Mouse (Mus musculus): ENCODE results near the gene Lbp. TPM values are rescaled to one million over a fixed set of nuclear protein-coding genes. Genes with fewer than 3 reads are reported as not detected.

Lbp gene
- 1.2 TPM for polyA plus RNA-seq (2017; shearing (Covaris generic))

DNA sequence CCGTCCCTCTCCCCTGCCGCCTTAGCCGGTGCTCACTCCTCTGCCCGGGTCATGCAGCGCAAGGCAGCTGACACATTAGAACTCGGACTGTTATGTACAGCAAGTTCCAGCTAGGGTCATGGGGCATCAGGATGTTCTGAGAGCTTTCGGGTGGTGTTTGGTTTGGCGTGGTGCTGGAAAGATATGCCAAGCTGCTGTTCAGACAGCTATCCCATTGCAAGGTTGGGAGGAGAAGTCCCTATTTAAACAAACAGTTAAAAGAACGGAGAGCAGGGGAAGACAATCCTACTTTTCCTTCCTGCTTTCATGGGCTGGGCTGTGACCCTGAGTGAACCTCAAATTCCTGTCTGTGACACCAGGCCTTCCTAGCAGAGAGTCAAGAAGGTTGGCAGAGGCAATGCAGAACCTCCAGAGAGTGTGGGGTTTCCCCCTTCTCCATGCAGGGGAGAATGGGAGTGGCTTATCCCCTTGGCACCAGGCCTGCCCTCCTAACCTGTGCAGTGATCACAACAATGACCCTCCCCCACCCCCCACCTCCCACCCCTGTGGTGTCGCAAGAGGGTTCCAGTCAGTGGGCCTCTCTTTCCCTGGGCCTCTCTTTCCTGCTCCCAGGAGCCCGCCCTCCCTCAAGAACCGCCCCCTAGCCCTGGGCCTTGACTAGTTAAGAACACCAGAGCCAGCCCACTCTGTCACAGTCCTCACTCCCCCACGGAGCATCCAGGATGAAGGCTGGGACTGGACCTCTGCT is at the start of gene Lbp:
Lbp (plus strand) TSS at position 546 of the 748 bp plus-strand sequence.

DNA sequence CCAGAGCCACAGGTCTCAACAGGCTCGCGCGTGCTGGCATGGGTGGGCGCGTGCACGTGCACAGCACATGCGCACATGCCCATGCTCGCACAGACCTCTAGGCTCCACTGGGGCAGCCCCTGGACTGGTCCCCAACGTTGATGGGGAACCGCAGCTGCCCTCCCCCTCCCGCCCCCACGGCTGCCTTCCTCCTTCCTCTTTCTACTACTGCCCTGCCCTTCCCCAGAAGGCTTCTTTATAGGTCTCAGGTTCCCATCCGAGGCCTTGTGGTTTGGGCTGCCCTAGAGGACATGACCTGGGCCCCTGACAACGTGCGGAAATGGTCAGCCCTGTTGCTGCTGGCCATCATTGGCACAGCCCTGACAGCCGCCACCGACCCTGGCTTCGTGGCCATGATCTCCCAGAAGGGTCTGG is 48.3 kb upstream of the Lbp start, which contains the start of gene Bpi:
Bpi (plus strand) TSS at position 90 of the 414 bp plus-strand sequence.

DNA sequence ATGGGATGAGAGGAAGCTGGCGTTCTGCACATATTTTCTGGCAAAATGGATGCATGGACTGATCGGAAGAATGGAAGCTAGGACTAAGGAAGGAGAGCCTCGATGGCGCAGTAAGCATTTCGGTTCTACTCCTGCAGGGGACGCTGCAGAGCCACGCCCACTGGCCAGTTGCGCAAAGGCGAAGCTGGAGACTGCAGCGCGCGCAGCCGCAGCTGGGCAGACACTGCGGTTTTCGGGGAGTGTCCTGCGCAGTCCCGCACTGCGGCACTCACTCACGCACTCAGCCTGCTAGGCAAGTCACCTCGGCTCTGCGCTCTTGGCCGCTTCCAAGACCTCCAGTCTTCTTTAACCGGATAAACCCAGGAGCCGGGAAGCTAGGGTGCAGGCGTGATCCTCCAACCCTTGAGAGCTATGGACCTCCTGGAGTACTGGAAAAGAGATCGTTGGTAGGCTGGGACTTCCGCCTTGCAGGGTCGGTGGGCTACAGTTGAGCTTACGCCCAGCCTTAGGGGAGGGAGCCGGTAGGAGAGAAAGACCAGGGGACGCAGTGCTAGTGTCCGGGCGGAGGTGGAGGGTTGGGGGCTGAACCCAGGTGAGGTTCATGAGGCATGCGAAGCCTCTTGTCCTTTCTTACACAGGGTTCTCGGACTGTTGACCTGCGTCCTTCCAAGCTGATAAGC is 69.3 kb downstream of the Lbp start, which contains the start of gene Snhg11:
Snhg11 (plus strand) TSS at position 196 of the 680 bp plus-strand sequence.

Other genes starting within 250 kb of the Lbp start
- 6.4 TPM for gene Tgm2, start 160.1 kb upstream of the Lbp start, polyA plus RNA-seq (2017; shearing (Covaris generic))
- not detected for gene D630003M21Rik, start 77.3 kb upstream of the Lbp start, polyA plus RNA-seq (2017; shearing (Covaris generic))
- gene Bpi, start 48.4 kb upstream of the Lbp start, polyA plus RNA-seq (2017; shearing (Covaris generic)) = not detected
- not detected for gene Snhg11, start 69.1 kb downstream of the Lbp start, polyA plus RNA-seq (2017; shearing (Covaris generic))
- gene Ralgapb, start 103.4 kb downstream of the Lbp start, polyA plus RNA-seq (2017; shearing (Covaris generic)) = 6.4 TPM
- not detected for gene Adig, start 196.1 kb downstream of the Lbp start, polyA plus RNA-seq (2017; shearing (Covaris generic))
- not detected for gene Arhgap40, start 206.3 kb downstream of the Lbp start, polyA plus RNA-seq (2017; shearing (Covaris generic))

Measured in CD4-positive, CD25-positive, alpha-beta regulatory T cell, adult 9 weeks (primary cell).